8 mouse cellular contexts compared by ENCODE assay signal in the genomic region with DNA sequence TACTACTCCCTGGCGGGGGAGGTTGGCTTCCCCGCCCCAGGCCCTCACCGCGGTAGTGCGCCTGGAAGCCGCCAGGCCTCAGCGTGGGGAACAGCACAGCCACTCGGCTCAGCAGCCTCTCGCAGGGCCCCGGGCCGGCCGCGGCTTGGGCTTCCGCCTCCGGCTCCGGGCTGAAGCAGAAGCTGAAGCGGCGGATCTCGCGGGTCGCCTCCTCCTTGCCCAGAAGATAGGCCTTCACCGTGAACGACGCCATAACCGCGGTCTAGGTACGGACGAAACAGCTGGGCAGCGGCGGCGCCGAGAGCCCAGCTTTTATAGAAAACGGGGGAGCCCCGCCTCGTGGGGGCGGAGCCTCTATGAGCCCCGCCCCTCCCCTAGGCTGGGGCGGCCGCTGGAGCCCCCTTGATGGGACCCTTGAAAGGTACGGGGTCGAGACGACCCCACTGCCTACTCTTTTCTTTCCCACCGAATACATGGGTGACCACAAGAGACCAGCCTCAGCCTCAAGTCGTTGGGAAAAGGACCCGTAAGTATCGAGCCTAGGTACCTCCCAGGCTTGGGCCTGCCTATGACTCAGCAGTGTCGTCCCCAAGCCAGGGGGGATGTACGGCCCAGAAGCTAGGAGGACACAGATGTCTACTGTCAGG. TPM values are rescaled to one million over a fixed set of nuclear protein-coding genes. Genes with fewer than 3 reads are reported as not detected.
A peak's percentile ranks its signal among the peaks of the same experiment; 100 is the strongest.
DNase-seq lines count a peak whose midpoint lies in the region; ATAC-seq lines count a peak whose summit lies in the region.

TSS of gene Sqstm1 (minus strand) at position 323 of the 647 bp plus-strand sequence.
TSS of gene Mgat4b (plus strand) at position 386 of the 647 bp plus-strand sequence.

- ATAC-seq in frontal cortex, adult (ENCODE audit: low TSS enrichment), result peak; percentile 48
- ATAC-seq in lung, embryonic 15.5 days (ENCODE audit: borderline replicate concordance, extremely low read depth, low FRiP score, low TSS enrichment), result peak; percentile 68
- ATAC-seq in neutrophil, adult 5-6 weeks (ENCODE audit: extremely low read depth, insufficient number of reproducible peaks, low FRiP score, poor library complexity, severe bottlenecking), result peak; percentile 40

- H3K27ac ChIP-seq in lung, embryonic 15.5 days, result peak within 1 kb of the TSS; percentile 97

- no peaks in the 10 kb centered on the region for H3K27me3 ChIP-seq in lung, embryonic 15.5 days

- H3K4me2 ChIP-seq in lung, embryonic 15.5 days, result peak within 1 kb of the TSS; percentile 66

- no peaks in the 10 kb centered on the region for H3K9me3 ChIP-seq in lung, embryonic 15.5 days

- peak; percentile 88 for DNase-seq in Muller cell, postnatal 12 days (ENCODE audit: inconsistent ontology term)
- peak; percentile 84 for DNase-seq in cerebellum, adult 9-10 months
- peak; percentile 89 for DNase-seq in heart, postnatal 4 days
- DNase-seq in layer of hippocampus, adult 8-10 months (ENCODE audit: low spot score in 2 of 2), result peak; percentile 66 to 79
- DNase-seq in thymus, adult 18-20 months, result peak; percentile 65 to 71

- H3K36me3 ChIP-seq in lung, embryonic 15.5 days, result peaks cover 25% of the 10 kb centered on the region

- under 1% methylated on average over 48 of the region's 48 CpGs for WGBS in lung, embryonic 15.5 days

- peak within 1 kb of the TSS; percentile 93 for H3K9ac ChIP-seq in lung, embryonic 15.5 days

- peak within 1 kb of the TSS; percentile 95 for H3K4me3 ChIP-seq in lung, embryonic 15.5 days

- peaks cover 24% of the 10 kb centered on the region for H3K4me1 ChIP-seq in lung, embryonic 15.5 days

RNA-seq across cellular contexts. Expression of gene Sqstm1, which starts in this region (rescaled TPM):
- total RNA-seq in heart, postnatal 4 days (2021), result 100 to 1,000 TPM; 178 to 180 TPM
- total RNA-seq in layer of hippocampus, adult 8-10 months (2022), result 100 to 1,000 TPM; 473 to 497 (median 477) TPM
- polyA plus RNA-seq in lung, embryonic 15.5 days (2015; fragmentation: Nextera tagmentation; extraction: Ambion mirVana), result 251 and 273 TPM in 2 replicates
- 438 and 455 TPM in 2 replicates for total RNA-seq in neutrophil, adult 5-6 weeks (2017)

RNA-seq across cellular contexts. Expression of gene Mgat4b, which starts in this region (rescaled TPM):
- total RNA-seq in heart, postnatal 4 days (2021), result 100 to 1,000 TPM; 117 to 120 TPM
- 10 to 100 TPM; 73.7 to 78.1 (median 76.2) TPM for total RNA-seq in layer of hippocampus, adult 8-10 months (2022)
- 36.4 and 41.0 TPM in 2 replicates for polyA plus RNA-seq in lung, embryonic 15.5 days (2015; fragmentation: Nextera tagmentation; extraction: Ambion mirVana)
- 4.4 and 5.5 TPM in 2 replicates for total RNA-seq in neutrophil, adult 5-6 weeks (2017)

Comparison
In these comparisons a context has a peak if more than half of its experiments do, and no peak if none do; other contexts are left out.
1. Peak in every context shown above with its lines: DNase-seq, ATAC-seq, H3K4me3 ChIP-seq and H3K27ac ChIP-seq.
2. RNA of gene Mgat4b (total RNA-seq): 117 to 120 TPM in heart, postnatal 4 days and 73.7 to 78.1 TPM in layer of hippocampus, adult 8-10 months; 4.4 to 5.5 TPM in neutrophil, adult 5-6 weeks; every median in the first group is over 10 times any median in the second.